Mouse (Mus musculus) liver, embryonic 14.5 days (tissue): ENCODE measurements around the gene Unc45a. TPM values are rescaled to one million over a fixed set of nuclear protein-coding genes. Genes with fewer than 3 reads are reported as not detected.

ENCODE experiments used
- ATAC-seq: fragments of 200-750 bp; cut with Nextera tagmentation; 2 replicates; pipeline ENCODE4 v1.8.0; 2017; ENCODE audit warnings: moderate number of reproducible peaks, mild to moderate bottlenecking, moderate library complexity; ENCODE audit not compliant: insufficient read depth
- DNase-seq, 3 experiments: peaks; one replicate each; pipeline ENCODE4 v3.0.0-alpha.2; 2012 to 2013; ENCODE audit warnings: low read depth in 3 of 3, low spot score in 3 of 3
- H3K27ac ChIP-seq: fragments of 300-500 bp; sonication (generic); 2 replicates; pipeline ENCODE4 v1.5.1; 2014; ENCODE audit warnings: moderate library complexity, mild to moderate bottlenecking, control low read depth, inconsistent platforms
- H3K27me3 ChIP-seq: fragments of 300-500 bp; sonication (generic); 2 replicates; pipeline ENCODE4 v1.6.1; 2014; ENCODE audit warnings: mild to moderate bottlenecking, low read length, moderate library complexity; ENCODE audit not compliant: control insufficient read depth, insufficient read depth
- H3K36me3 ChIP-seq: fragments of 300-500 bp; sonication (generic); replicated peaks from 2 replicates; pipeline ENCODE4 v1.6.1; 2014; ENCODE audit warnings: low read depth; ENCODE audit not compliant: control insufficient read depth, insufficient read depth
- H3K4me1 ChIP-seq, 2 experiments: fragments of 200-500 bp in 1 of 2; fragments of 300-500 bp in 1 of 2; sonication (generic) in 1 of 2; replicated peaks; 2 replicates each; pipeline ENCODE4 v1.6.1; 2012 to 2014; ENCODE audit warnings: antibody characterized with exemption in 1 of 2, inconsistent platforms in 1 of 2, low read length in 1 of 2; ENCODE audit not compliant: control insufficient read depth in 2 of 2, insufficient read depth in 2 of 2
- H3K4me2 ChIP-seq: fragments of 300-500 bp; sonication (generic); 2 replicates; pipeline ENCODE4 v1.6.1; 2014; ENCODE audit warnings: low read depth, mild to moderate bottlenecking, control low read depth, moderate library complexity
- H3K4me3 ChIP-seq, 2 experiments: fragments of 200-500 bp in 1 of 2; fragments of 300-500 bp in 1 of 2; sonication (generic) in 1 of 2; 2 replicates each; pipeline ENCODE4 v1.5.1; 2012 to 2014; ENCODE audit warnings: low read depth in 2 of 2, low read length in 2 of 2, mild to moderate bottlenecking in 2 of 2, control low read depth in 1 of 2, inconsistent platforms in 1 of 2, moderate library complexity in 1 of 2; ENCODE audit not compliant: insufficient read depth in 1 of 2
- H3K9ac ChIP-seq: fragments of 300-500 bp; sonication (generic); replicated peaks from 2 replicates; pipeline ENCODE4 v1.6.1; 2014; ENCODE audit warnings: mild to moderate bottlenecking, control low read depth, moderate library complexity
- H3K9me3 ChIP-seq: fragments of 300-500 bp; sonication (generic); 2 replicates; pipeline ENCODE4 v1.6.1; 2016; ENCODE audit warnings: low read length, mixed read lengths; ENCODE audit not compliant: control insufficient read depth
- CTCF ChIP-seq: IDR thresholded peaks from 2 replicates; pipeline ENCODE4 v1.5.1; 2016; ENCODE audit warnings: antibody characterized with exemption, low read depth, control low read depth
- EP300 ChIP-seq: IDR thresholded peaks from 2 replicates; pipeline ENCODE4 v1.6.1; 2016; ENCODE audit warnings: antibody characterized with exemption, low read depth
- WGBS: fragments of 180-500 bp; shearing (Covaris S2); extraction: QIAGEN DNeasy Blood & Tissue Kit; methylation state at CpG from one replicate; pipeline ENCODE4 v1.1.7; 2014; ENCODE audit not compliant: insufficient replicate concordance; 5-methylcytosine and 5-hydroxymethylcytosine counted together
- polyA plus RNA-seq, 2 experiments: library from polyadenylated mRNA; depleted of rRNA in 1 of 2; stranded (reverse) in 1 of 2; unstranded in 1 of 2; fragments of >200 nt; fragmentation: Nextera tagmentation in 1 of 2; extraction: Ambion mirVana in 1 of 2; gene quantifications; 2 replicates each; pipeline versions ENCODE4 v1.2.1 to v1.2.3; 2012 to 2014

Gene Unc45a
- polyA plus RNA-seq, 2 experiments = 5.6 to 7.1 TPM

DNA sequence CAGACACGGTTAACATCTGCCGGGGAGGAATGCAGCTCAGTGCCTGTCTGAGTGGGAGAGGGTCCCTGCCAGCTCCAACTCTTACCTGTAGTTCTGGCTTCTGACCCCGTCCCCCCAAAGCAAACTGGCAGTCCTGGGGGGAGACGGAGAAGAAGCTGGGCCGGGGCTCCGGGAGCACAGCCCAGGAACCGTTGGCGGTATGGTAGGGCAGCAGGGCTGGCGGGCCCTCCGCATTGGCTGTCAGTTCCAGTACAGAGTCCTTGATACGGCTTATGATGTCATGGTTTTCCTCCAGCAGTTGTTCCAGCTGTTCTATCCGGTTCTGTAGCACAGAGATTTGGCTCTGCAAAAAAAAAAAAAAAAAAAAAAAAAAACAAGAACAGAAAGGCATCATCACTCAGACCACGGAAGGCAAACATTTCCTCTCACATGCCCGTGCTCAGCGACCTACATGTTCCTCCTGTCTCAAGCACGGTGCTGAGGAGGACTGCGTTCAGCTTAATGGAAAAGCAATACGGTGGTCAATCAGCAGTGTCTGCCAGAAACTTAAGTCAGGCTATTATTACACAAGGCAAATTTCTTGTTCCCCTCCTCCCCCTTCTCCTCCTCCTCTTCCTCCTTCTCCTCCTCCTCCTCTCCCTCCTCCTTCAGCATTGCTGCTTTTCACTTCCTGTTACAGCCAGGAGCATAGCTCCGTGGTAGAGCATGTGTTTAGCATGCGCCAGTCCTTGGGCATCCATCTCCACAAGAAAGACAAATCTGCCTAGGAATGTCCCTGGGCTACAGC lies 28.0 kb upstream of the Unc45a start:
- Histone ChIP-seq H3K27me3 (peaks cover 23% of the 10 kb centered on the region), H3K36me3 (no peaks in the 10 kb centered on the region), H3K9ac (no peak overlapping the region), H3K4me1 (peaks cover 0 to 7% of the 10 kb centered on the region in 2 experiments; a peak in 1 of 4 replicates), H3K4me2 (no peak overlapping the region), H3K27ac (no peak overlapping the region), H3K4me3 (no peak overlapping the region), H3K9me3 (no peaks in the 10 kb centered on the region)
- 56% methylated on average over 20 of the region's 20 CpGs for WGBS
- ATAC-seq = no peak
- TF ChIP-seq EP300 = no peak
- TF ChIP-seq CTCF = no peak
- DNase-seq = no peak

DNA sequence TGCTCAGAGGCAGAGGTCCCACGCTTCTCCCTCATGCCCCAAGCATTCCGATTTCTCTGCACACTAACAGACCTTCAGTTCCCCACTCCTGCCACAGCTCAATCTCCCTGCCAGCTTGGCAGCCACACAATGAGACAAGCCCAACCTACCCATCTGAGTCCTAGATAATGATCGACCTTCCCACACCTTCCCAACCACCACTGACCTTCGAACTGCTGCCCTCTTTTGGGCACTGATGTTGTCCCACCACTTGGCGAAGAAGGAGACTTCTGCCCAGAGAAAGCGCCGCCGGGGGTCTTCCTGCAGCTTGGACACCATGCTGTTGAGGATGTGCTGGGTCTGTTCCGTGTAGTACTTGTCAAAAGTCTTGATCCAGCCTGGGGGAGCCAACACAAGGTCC lies 27.2 kb upstream of the Unc45a start:
- DNase-seq (no peak), ATAC-seq (no peak)
- Histone ChIP-seq H3K4me2 (no peak overlapping the region), H3K4me3 (no peak overlapping the region), H3K4me1 (peaks cover 0 to 7% of the 10 kb centered on the region in 2 experiments; a peak in 1 of 4 replicates), H3K27ac (no peak overlapping the region), H3K9me3 (no peaks in the 10 kb centered on the region), H3K36me3 (no peaks in the 10 kb centered on the region), H3K27me3 (peaks cover 23% of the 10 kb centered on the region), H3K9ac (no peak overlapping the region)
- TF ChIP-seq EP300 (no peak), CTCF (no peak)
- 74% methylated on average over 9 of the region's 9 CpGs for whole genome bisulfite sequencing

DNA sequence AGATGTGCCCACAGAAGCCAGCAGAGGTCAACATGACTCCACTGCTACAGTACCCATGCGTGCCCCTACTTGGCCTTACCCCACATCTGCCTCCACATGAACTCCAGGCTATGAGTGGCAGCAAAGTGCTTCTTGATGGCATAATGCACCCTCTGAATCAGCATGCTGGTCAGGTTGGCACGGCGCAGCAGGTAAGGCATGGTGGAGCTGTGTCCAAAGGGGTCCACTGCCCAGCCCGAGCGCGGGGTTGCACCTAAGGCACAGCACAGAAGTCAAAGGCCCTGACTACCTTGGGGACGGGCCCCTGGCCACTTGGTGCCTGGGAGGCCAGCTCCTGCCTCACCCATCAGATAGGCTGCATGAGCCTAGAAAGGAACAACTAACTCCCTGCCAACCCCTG lies 26.4 kb upstream of the Unc45a start:
- H3K36me3 ChIP-seq = no peaks in the 10 kb centered on the region
- 82% methylated on average over 7 of the region's 7 CpGs for WGBS
- TF ChIP-seq CTCF = no peak
- no peak for TF ChIP-seq EP300

DNA sequence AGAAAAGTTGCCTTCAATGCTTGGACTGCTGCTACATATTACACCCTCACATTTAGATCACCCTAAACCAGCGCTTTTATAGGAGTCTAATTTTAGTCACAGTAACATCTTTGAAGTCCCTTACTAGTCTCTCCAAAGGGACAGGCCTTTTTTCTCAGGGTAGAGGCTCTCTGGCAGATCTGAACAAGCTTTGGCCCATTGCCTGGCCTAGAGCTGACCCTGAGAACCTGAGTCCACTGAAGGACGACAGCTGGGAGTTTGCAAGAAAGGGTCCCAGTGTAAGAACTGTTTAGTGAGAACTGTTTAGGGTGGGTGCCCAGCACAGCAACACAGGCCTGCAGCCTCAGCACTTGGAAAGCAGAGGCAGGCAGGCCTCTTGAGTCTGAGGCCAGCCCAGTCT lies 25.0 kb upstream of the Unc45a start:
- Histone ChIP-seq H3K4me2 (no peak overlapping the region), H3K36me3 (no peaks in the 10 kb centered on the region), H3K27me3 (peaks cover 8% of the 10 kb centered on the region), H3K27ac (no peak overlapping the region), H3K4me3 (no peak overlapping the region), H3K9me3 (no peaks in the 10 kb centered on the region), H3K9ac (no peak overlapping the region), H3K4me1 (peaks cover 0 to 7% of the 10 kb centered on the region in 2 experiments; a peak in 1 of 4 replicates)
- 67% methylated on average over 2 of the region's 2 CpGs for WGBS
- no peak for ATAC-seq
- DNase-seq = no peak
- TF ChIP-seq CTCF (no peak), EP300 (no peak)

More for the DNA sequence above, 26.4 kb upstream of the Unc45a start:
- DNase-seq = no peak
- no peak overlapping the region for H3K9ac ChIP-seq
- no peaks in the 10 kb centered on the region for H3K9me3 ChIP-seq
- peaks cover 21% of the 10 kb centered on the region for H3K27me3 ChIP-seq
- H3K27ac ChIP-seq = no peak overlapping the region
- ATAC-seq = no peak
- no peak overlapping the region for H3K4me3 ChIP-seq
- peaks cover 0 to 7% of the 10 kb centered on the region in 2 experiments; a peak in 1 of 4 replicates for H3K4me1 ChIP-seq
- no peak overlapping the region for H3K4me2 ChIP-seq

DNA sequence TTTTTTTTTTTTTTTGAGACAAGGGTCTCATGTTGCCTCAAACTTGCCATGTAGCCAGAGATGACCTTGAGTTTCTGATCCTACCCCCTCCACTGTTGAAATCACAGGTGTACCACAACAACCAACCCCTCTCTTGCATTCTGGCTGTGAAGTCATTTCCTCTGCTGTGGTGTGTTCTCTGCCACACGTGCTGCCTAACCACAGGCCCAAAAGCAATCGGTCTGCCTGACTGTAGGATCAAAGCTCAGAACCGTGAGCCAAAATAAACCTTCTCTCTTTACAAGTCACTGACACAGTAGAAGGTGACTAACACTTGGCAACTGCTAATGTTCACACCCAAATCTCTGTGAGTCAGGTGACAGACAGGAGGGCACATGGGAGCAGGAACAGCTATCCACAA lies 19.6 kb upstream of the Unc45a start:
- Histone ChIP-seq H3K4me3 (no peak overlapping the region), H3K36me3 (no peaks in the 10 kb centered on the region), H3K9ac (no peak overlapping the region), H3K4me2 (no peak overlapping the region), H3K4me1 (no peaks in the 10 kb centered on the region), H3K27me3 (no peaks in the 10 kb centered on the region), H3K27ac (no peak overlapping the region), H3K9me3 (no peaks in the 10 kb centered on the region)
- TF ChIP-seq CTCF (no peak), EP300 (no peak)
- 40% methylated on average over 3 of the region's 3 CpGs for WGBS
- DNase-seq (no peak), ATAC-seq (no peak)
